Mouse (Mus musculus): ENCODE measurements around the gene Med19. TPM values are rescaled to one million over a fixed set of nuclear protein-coding genes. Genes with fewer than 3 reads are reported as not detected.
A peak's percentile ranks its signal among the peaks of the same experiment; 100 is the strongest.

Gene Med19
- polyA plus RNA-seq, 1 experiment from 2014 or later: 53.0 TPM

GRCm38 (mm10) chr2:84647051-84647568, 31.1 kb upstream of the Med19 start:
- 88% methylated on average over 6 of the region's 6 CpGs for WGBS
- ATAC-seq (ENCODE audit: low FRiP score): no peak

GRCm38 (mm10) chr2:84648369-84648768, 29.8 kb upstream of the Med19 start:
- ATAC-seq (ENCODE audit: low FRiP score): peak; percentile 63
- H3K4me1 ChIP-seq: peaks cover 18% of the 10 kb centered on the region

More at GRCm38 (mm10) chr2:84647051-84647568, 31.1 kb upstream of the Med19 start:
- Histone ChIP-seq H3K36me3 (no peaks in the 10 kb centered on the region), H3K27me3 (replicated peaks) (no peaks in the 10 kb centered on the region), H3K9ac (replicated peaks) (no peak overlapping the region), H3K27ac (replicated peaks) (no peak overlapping the region), H3K4me2 (peak overlapping the region; percentile 82), H3K4me1 (peaks cover 18% of the 10 kb centered on the region), H3K4me3 (replicated peaks) (peak overlapping the region; percentile 50), H3K9me3 (replicated peaks) (no peaks in the 10 kb centered on the region)

DNA sequence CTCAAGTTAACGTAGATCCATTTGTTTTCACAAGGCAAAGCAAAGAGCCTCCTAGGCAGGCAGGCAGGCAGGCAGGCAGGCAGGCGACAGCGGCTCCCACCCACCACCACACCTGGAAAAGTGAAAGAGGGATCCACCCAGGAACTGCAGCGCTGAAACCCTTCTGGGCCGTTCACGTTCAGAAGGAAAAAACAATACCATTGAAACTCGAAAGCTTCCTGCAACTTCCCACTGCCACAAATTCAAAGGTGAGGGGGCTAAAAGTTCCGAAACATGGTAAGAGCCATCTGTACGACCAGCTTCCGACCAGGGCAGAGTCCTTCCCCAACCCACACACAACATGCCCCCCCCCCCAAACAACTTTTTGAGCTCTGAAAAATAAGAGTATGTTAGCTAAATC, 28.5 kb upstream of the Med19 start:
- H3K4me2 ChIP-seq: peak overlapping the region; percentile 82
- H3K9ac ChIP-seq (replicated peaks): peak overlapping the region; percentile 72
- H3K4me1 ChIP-seq: peaks cover 15% of the 10 kb centered on the region
- peak overlapping the region; percentile 93; the same call in 1 of the 2 replicates for H3K27ac ChIP-seq (replicated peaks)
- no peaks in the 10 kb centered on the region for H3K36me3 ChIP-seq
- under 1% methylated on average over 10 of the region's 10 CpGs for WGBS
- ATAC-seq (ENCODE audit: low FRiP score): no peak
- no peaks in the 10 kb centered on the region for H3K9me3 ChIP-seq (replicated peaks)
- no peaks in the 10 kb centered on the region for H3K27me3 ChIP-seq (replicated peaks)
- peak overlapping the region; percentile 66 for H3K4me3 ChIP-seq (replicated peaks)

More at GRCm38 (mm10) chr2:84648369-84648768, 29.8 kb upstream of the Med19 start:
- Histone ChIP-seq H3K4me2 (peak overlapping the region; percentile 82), H3K9me3 (replicated peaks) (no peaks in the 10 kb centered on the region), H3K4me3 (replicated peaks) (peak overlapping the region; percentile 50), H3K27ac (replicated peaks) (peak overlapping the region; percentile 76), H3K36me3 (no peaks in the 10 kb centered on the region), H3K27me3 (replicated peaks) (no peaks in the 10 kb centered on the region), H3K9ac (replicated peaks) (peak overlapping the region; percentile 62)
- 10% methylated on average over 6 of the region's 6 CpGs for WGBS

DNA sequence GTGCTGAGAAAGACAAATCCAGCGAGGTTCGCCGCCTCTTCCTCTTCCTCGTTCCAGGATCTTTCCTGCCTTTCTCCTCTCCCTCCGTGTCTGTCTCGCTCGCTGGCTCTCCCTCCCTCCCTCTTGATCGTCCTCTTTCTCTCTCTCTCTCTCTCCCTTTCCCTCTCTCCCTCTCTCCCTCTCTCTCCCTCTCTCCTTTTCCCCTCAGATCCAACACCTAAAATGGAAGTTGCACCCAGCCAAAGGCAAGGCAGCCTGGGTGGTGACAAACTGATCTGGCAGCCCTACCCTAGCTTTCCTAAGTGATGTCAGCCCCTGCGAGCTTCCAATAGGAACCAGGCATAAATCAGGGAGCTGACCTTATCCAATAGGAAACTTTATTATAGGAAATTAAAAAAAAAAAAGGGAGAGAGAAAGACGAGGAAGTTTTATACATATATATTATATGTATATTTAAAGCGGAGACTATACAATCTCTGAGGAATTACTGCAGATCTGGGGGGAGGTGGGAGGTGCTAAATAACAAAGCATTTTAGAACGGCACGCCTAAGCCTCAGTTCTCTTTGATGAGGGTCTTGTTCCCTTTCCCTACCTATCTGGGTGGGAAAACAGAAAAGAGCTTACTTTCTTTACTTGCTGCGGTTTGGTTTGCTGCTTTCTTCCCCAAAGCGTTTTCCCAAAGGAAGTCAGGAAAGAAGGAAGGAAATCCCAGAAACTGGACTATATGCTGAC, 27.6 kb upstream of the Med19 start, which contains the start of gene Ctnnd1:
Ctnnd1 (minus strand) TSS at position 302 of the 732 bp plus-strand sequence.
- Histone ChIP-seq H3K4me3 (replicated peaks) (peak within 1 kb of the TSS; percentile 66), H3K9ac (replicated peaks) (peak within 1 kb of the TSS; percentile 72), H3K4me1 (peaks cover 15% of the 10 kb centered on the region), H3K4me2 (peak within 1 kb of the TSS; percentile 82), H3K36me3 (no peaks in the 10 kb centered on the region), H3K9me3 (replicated peaks) (no peaks in the 10 kb centered on the region), H3K27me3 (replicated peaks) (no peaks in the 10 kb centered on the region), H3K27ac (replicated peaks) (peak within 1 kb of the TSS; percentile 93)
- peak; percentile 97 for ATAC-seq (ENCODE audit: low FRiP score)
- 0% methylated on average over 15 of the region's 15 CpGs for WGBS

DNA sequence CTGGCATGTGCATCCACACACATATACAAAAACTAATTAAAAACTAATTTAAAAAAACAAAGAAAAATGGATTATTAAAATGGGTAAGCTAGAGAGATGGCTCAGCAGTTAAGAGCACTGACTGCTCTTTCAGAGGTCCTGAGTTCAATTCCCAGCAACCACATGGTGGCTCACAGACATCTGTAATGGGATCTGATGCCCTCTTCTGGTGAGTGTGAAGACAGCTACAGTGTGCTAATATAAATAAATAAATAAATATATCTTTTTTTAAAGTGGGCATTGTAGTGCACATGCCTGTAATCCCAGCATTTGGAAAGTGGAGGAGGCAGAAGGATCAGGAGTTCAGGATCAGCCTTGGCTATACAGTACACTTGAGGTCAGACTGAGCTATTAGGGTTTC, 24.8 kb upstream of the Med19 start:
- Histone ChIP-seq H3K9ac (replicated peaks) (no peak overlapping the region), H3K4me3 (replicated peaks) (no peak overlapping the region), H3K27ac (replicated peaks) (no peak overlapping the region), H3K4me1 (no peaks in the 10 kb centered on the region), H3K27me3 (replicated peaks) (no peaks in the 10 kb centered on the region), H3K4me2 (no peak overlapping the region), H3K36me3 (no peaks in the 10 kb centered on the region), H3K9me3 (replicated peaks) (no peaks in the 10 kb centered on the region)
- ATAC-seq (ENCODE audit: low FRiP score): no peak

DNA sequence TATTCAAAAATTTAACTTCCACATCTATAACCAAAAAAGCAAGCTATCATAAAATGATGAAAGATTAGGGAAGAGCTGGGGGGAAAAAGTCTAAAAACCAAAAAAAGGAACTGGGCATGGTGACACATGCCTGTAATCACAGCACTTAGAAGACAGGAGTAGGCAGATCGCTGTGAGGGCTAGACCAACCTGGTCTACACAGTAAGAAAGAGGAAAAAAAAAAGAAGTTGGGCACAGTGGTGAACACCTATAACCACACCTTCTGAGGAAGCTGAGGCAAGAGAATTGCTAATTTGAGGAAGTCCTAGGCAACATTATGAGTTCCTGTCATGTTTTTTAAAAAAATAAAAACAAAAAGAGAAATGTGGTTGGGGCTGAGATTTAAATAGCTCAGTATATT, 22.3 kb upstream of the Med19 start:
- Histone ChIP-seq H3K27me3 (replicated peaks) (no peaks in the 10 kb centered on the region), H3K9ac (replicated peaks) (no peak overlapping the region), H3K27ac (replicated peaks) (no peak overlapping the region), H3K36me3 (no peaks in the 10 kb centered on the region), H3K4me1 (no peaks in the 10 kb centered on the region), H3K4me3 (replicated peaks) (no peak overlapping the region), H3K4me2 (no peak overlapping the region), H3K9me3 (replicated peaks) (no peaks in the 10 kb centered on the region)
- no peak for ATAC-seq (ENCODE audit: low FRiP score)
- 71% methylated on average over 1 of the region's 1 CpGs for WGBS

GRCm38 (mm10) chr2:84658806-84659205, 19.4 kb upstream of the Med19 start, which contains the start of gene Btbd18:
TSS of gene Btbd18 (plus strand) at chr2:84659079.
- 95% methylated on average over 32 of the region's 32 CpGs for WGBS
- Histone ChIP-seq H3K27me3 (replicated peaks) (no peaks in the 10 kb centered on the region), H3K4me3 (replicated peaks) (no peak within 1 kb of the TSS), H3K9ac (replicated peaks) (no peak within 1 kb of the TSS), H3K4me2 (no peak within 1 kb of the TSS), H3K4me1 (no peaks in the 10 kb centered on the region), H3K27ac (replicated peaks) (no peak within 1 kb of the TSS), H3K36me3 (no peaks in the 10 kb centered on the region), H3K9me3 (replicated peaks) (no peaks in the 10 kb centered on the region)
- no peak for ATAC-seq (ENCODE audit: low FRiP score)

DNA sequence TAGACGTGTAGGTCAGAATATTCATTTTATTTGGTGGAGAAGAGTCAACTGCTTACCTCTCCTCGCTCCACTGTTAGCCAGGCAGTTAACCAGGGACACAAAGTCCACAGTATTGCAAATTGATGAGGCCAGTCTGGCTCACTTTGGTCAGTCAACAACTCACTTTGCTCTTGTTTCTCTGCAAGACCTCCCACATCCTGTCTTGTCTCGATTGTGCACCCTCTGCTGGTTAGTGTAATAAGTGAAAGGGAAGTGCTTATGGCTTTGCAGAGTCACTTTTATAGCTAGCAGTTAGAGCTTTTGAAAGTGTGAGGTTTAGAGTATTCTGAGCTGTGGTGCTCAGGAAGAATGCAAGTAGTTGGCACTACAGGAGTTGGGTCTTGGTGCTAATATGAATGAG, 17.9 kb upstream of the Med19 start:
- no peaks in the 10 kb centered on the region for H3K36me3 ChIP-seq
- 70% methylated on average over 3 of the region's 3 CpGs for WGBS
- H3K9ac ChIP-seq (replicated peaks): no peak overlapping the region
- H3K4me1 ChIP-seq: no peaks in the 10 kb centered on the region
- H3K4me3 ChIP-seq (replicated peaks): no peak overlapping the region
- H3K27ac ChIP-seq (replicated peaks): no peak overlapping the region
- no peak for ATAC-seq (ENCODE audit: low FRiP score)
- H3K4me2 ChIP-seq: no peak overlapping the region
- H3K27me3 ChIP-seq (replicated peaks): no peaks in the 10 kb centered on the region
- no peaks in the 10 kb centered on the region for H3K9me3 ChIP-seq (replicated peaks)

- no peak overlapping the region for H3K4me3 ChIP-seq (replicated peaks)
- no peaks in the 10 kb centered on the region for H3K36me3 ChIP-seq
- no peaks in the 10 kb centered on the region for H3K9me3 ChIP-seq (replicated peaks)
- no peak overlapping the region for H3K9ac ChIP-seq (replicated peaks)
- no peaks in the 10 kb centered on the region for H3K27me3 ChIP-seq (replicated peaks)
- no peaks in the 10 kb centered on the region for H3K4me1 ChIP-seq
- no peak overlapping the region for H3K27ac ChIP-seq (replicated peaks)
- WGBS: 21% methylated on average over 2 of the region's 2 CpGs
- H3K4me2 ChIP-seq: no peak overlapping the region
- no peak for ATAC-seq (ENCODE audit: low FRiP score)
These were observed 15.3 kb upstream of the Med19 start for GRCm38 (mm10) chr2:84662866-84663265.

- Histone ChIP-seq H3K9me3 (replicated peaks) (no peaks in the 10 kb centered on the region), H3K36me3 (no peaks in the 10 kb centered on the region), H3K27ac (replicated peaks) (no peak overlapping the region), H3K9ac (replicated peaks) (no peak overlapping the region), H3K4me2 (no peak overlapping the region), H3K27me3 (replicated peaks) (no peaks in the 10 kb centered on the region), H3K4me1 (peaks cover 15% of the 10 kb centered on the region), H3K4me3 (replicated peaks) (no peak overlapping the region)
- 76% methylated on average over 12 of the region's 12 CpGs for WGBS
- no peak for ATAC-seq (ENCODE audit: low FRiP score)
These were observed 12.1 kb upstream of the Med19 start for GRCm38 (mm10) chr2:84666081-84666480.

DNA sequence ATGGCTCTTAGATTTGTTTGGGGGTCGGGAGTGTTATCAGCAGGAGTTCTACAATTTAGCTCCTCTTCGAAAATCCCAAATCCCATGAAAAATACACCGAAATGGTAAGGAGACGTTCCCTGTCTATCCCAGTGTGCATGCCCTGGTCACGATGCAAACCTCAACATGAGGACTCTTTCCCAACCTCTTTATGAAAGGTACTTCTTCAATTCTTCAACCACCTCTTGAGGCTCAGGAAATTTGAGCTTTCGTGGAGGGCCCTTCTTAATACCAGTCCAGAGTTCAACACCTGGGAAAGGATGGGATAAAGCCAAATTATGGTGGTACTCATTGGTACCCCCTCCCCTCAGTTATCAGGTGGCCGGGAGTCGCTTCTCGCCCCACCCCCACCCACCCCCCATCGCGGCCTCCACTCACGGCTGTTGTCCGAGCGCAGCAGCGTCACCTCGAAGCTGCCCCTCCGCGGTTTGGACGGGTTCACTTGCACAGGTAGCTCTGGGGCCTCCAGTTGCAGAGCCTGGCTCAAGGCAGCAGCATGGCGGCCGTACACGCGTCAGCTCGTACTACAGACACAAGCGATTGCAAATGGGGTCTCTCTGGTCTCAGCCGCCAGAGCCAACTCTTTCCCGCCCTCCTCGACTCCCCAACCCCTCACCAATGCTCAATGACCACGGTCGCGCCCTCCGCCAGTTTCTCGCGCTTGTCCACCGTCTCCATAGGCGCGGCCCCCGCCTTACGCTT, 8.2 kb upstream of the Med19 start:
- Histone ChIP-seq H3K27ac (replicated peaks) (peak overlapping the region; percentile 85), H3K4me2 (peak overlapping the region; percentile 71), H3K9me3 (replicated peaks) (no peaks in the 10 kb centered on the region), H3K27me3 (replicated peaks) (no peaks in the 10 kb centered on the region), H3K36me3 (peaks cover 23% of the 10 kb centered on the region), H3K4me3 (replicated peaks) (peak overlapping the region; percentile 60), H3K4me1 (peaks cover 19% of the 10 kb centered on the region), H3K9ac (replicated peaks) (peak overlapping the region; percentile 62)
- WGBS: 3% methylated on average over 35 of the region's 39 CpGs
- ATAC-seq (ENCODE audit: low FRiP score): peak; percentile 81

DNA sequence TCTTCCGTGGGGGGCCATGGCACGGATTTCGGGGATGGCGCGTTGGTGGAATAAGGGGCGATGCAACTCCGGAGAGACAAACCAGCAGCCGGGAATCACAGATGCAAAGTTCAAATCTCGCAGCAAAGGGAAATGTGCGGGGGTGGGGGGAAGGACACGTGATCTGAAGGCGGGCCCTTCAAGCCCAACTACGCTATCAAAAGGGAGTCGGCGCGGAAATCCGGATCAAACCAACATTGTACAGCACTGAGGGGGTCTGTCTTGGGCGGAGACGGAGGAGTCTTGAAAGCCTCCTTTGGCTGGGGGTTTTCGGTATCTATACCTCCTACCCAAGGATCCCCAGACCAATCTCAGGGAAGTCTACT, 7.7 kb upstream of the Med19 start, which contains the start of gene Selenoh:
Selenoh (minus strand) TSS at position 202 of the 365 bp plus-strand sequence.
- H3K27ac ChIP-seq (replicated peaks): peak within 1 kb of the TSS; percentile 85
- no peaks in the 10 kb centered on the region for H3K9me3 ChIP-seq (replicated peaks)
- peak; percentile 98 for ATAC-seq (ENCODE audit: low FRiP score)
- peaks cover 20% of the 10 kb centered on the region for H3K4me1 ChIP-seq
- H3K27me3 ChIP-seq (replicated peaks): no peaks in the 10 kb centered on the region
- under 1% methylated on average over 20 of the region's 20 CpGs for WGBS
- H3K4me2 ChIP-seq: peak within 1 kb of the TSS; percentile 71
- H3K4me3 ChIP-seq (replicated peaks): peak within 1 kb of the TSS; percentile 60
- peak within 1 kb of the TSS; percentile 62 for H3K9ac ChIP-seq (replicated peaks)
- H3K36me3 ChIP-seq: peaks cover 29% of the 10 kb centered on the region

All from neural tube, embryonic 15.5 days (tissue).